Mouse (Mus musculus) forebrain, embryonic 14.5 days (tissue): ENCODE results near the gene Gm19345. TPM values are rescaled to one million over a fixed set of nuclear protein-coding genes. Genes with fewer than 3 reads are reported as not detected.

ENCODE experiments used
- ATAC-seq: fragments of 200-750 bp; cut with Nextera tagmentation; 2 replicates; pipeline ENCODE4 v1.8.0; 2017; ENCODE audit warnings: mild to moderate bottlenecking, moderate library complexity
- DNase-seq: peaks from one replicate; pipeline ENCODE4 v3.0.0-alpha.2; 2015; ENCODE audit warnings: low spot score
- H3K27ac ChIP-seq: fragments of 300-500 bp; sonication (generic); 2 replicates; pipeline ENCODE4 v1.5.1; 2014; ENCODE audit warnings: low read depth, mild to moderate bottlenecking, control low read depth, low read length, moderate library complexity
- H3K27me3 ChIP-seq: fragments of 300-500 bp; sonication (generic); replicated peaks from 2 replicates; pipeline ENCODE4 v1.6.1; 2014; ENCODE audit warnings: low read length, control low read depth, mixed read lengths; ENCODE audit not compliant: control insufficient read depth, insufficient read depth
- H3K36me3 ChIP-seq: fragments of 300-500 bp; sonication (generic); 2 replicates; pipeline ENCODE4 v1.6.1; 2014; ENCODE audit warnings: low read length, control low read depth; ENCODE audit not compliant: control insufficient read depth, insufficient read depth
- H3K4me1 ChIP-seq: fragments of 300-500 bp; sonication (generic); 2 replicates; pipeline ENCODE4 v1.6.1; 2014; ENCODE audit warnings: antibody characterized with exemption, low read length, control low read depth; ENCODE audit not compliant: control insufficient read depth, insufficient read depth
- H3K4me2 ChIP-seq: fragments of 300-500 bp; sonication (generic); 2 replicates; pipeline ENCODE4 v1.6.1; 2014; ENCODE audit warnings: mild to moderate bottlenecking, control low read depth, low read length
- H3K4me3 ChIP-seq: fragments of 300-500 bp; sonication (generic); 2 replicates; pipeline ENCODE4 v1.5.1; 2014; ENCODE audit warnings: low read depth, low read length, control low read depth
- H3K9ac ChIP-seq: fragments of 300-500 bp; sonication (generic); 2 replicates; pipeline ENCODE4 v1.6.1; 2014; ENCODE audit warnings: mild to moderate bottlenecking, low read length, control low read depth, moderate library complexity
- H3K9me3 ChIP-seq: fragments of 300-500 bp; sonication (generic); replicated peaks from 2 replicates; pipeline ENCODE4 v1.6.1; 2016; ENCODE audit warnings: low read length, control low read depth, mixed read lengths; ENCODE audit not compliant: control insufficient read depth
- WGBS: fragments of 180-500 bp; shearing (Covaris S2); extraction: QIAGEN DNeasy Blood & Tissue Kit; methylation state at CpG from one replicate; pipeline ENCODE4 v1.1.7; 2014; 5-methylcytosine and 5-hydroxymethylcytosine counted together
- polyA plus RNA-seq: library from polyadenylated mRNA; unstranded; fragments of >200 nt; fragmentation: Nextera tagmentation; extraction: Ambion mirVana; gene quantifications from 2 replicates; pipeline ENCODE4 v1.2.1, GENCODE M21; 2014

Gene Gm19345
- polyA plus RNA-seq, 1 experiment from 2014 or later = 5.6 TPM

DNA sequence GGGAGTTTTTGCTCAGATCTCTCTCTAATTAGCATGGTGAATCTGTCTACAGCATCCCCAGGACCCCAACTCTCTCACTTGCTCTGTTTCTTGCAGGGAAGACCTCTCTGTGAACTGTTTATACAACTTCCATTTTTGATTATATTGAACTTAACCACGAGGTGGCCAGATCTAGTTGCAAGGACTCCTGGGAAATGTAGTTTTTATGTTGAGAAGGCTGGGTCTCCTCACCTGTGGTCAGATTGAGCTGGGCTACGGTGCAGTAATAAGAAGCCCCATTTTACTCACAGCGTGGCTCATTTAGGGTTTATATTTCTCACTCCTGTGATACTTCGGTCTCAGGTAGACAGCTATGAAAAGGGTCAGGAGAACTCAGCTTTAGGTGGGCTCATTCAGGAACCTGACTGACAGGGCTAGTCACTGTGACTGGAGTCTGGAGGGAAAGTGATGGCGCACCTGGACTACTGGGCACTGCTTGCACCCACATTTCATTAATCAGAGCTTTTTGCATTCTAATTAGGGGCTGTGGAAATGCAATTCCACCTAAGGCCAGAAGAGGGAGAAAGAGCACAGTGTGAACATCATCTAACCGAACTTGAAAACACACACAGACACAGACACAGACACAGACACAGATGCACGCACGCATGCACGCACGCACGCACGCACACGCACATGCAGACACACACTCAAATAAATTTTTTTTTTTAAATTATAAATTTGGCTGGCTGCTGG is 24.3 kb downstream of the Gm19345 start:
- Histone ChIP-seq H3K4me1 (no peaks in the 10 kb centered on the region), H3K4me2 (no peak overlapping the region), H3K27me3 (no peaks in the 10 kb centered on the region), H3K9ac (no peak overlapping the region), H3K9me3 (no peaks in the 10 kb centered on the region), H3K27ac (no peak overlapping the region), H3K36me3 (no peaks in the 10 kb centered on the region), H3K4me3 (no peak overlapping the region)
- DNase-seq (peak; percentile 58), ATAC-seq (peak; percentile 44; the same call in 1 of the 2 replicates)
- WGBS = 52% methylated on average over 13 of the region's 13 CpGs

- H3K9me3 ChIP-seq = no peaks in the 10 kb centered on the region
- H3K4me2 ChIP-seq = no peak overlapping the region
- no peak overlapping the region for H3K9ac ChIP-seq
- H3K4me3 ChIP-seq = no peak overlapping the region
- no peaks in the 10 kb centered on the region for H3K36me3 ChIP-seq
- H3K27me3 ChIP-seq = no peaks in the 10 kb centered on the region
- H3K4me1 ChIP-seq = no peaks in the 10 kb centered on the region
- WGBS = 66% methylated on average over 14 of the region's 14 CpGs
- no peak overlapping the region for H3K27ac ChIP-seq
- ATAC-seq (peak; percentile 26; the same call in 1 of the 2 replicates), DNase-seq (no peak)
Measured at GRCm38 (mm10) chr7:19876781-19877425, 25.1 kb downstream of the Gm19345 start.

DNA sequence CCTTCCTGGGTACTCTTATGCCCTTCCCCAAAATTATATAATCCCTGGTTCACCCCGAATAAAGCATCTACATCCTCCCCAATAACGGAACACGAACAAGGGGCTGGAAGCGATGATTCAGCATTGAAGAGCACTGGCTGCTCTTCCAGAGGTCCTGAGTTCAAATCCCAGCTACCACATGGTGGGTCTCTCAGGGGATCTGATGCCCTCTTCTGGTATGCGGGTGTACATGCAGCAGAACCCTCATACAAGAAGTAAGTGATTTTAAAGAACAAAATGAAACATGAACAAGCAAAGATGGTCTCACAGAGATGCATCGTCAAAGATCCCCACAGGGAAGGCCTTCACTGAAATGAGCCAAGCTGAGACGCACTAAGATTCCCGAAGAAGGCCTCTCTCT is 29.0 kb downstream of the Gm19345 start:
- H3K4me1 ChIP-seq = no peaks in the 10 kb centered on the region
- H3K9ac ChIP-seq = no peak overlapping the region
- H3K36me3 ChIP-seq = no peaks in the 10 kb centered on the region
- no peaks in the 10 kb centered on the region for H3K27me3 ChIP-seq
- no peak overlapping the region for H3K27ac ChIP-seq
- H3K4me3 ChIP-seq = no peak overlapping the region
- 84% methylated on average over 8 of the region's 8 CpGs for WGBS
- H3K4me2 ChIP-seq = no peak overlapping the region
- H3K9me3 ChIP-seq = no peaks in the 10 kb centered on the region
- ATAC-seq = no peak
- no peak for DNase-seq

- Histone ChIP-seq H3K36me3 (no peaks in the 10 kb centered on the region), H3K4me2 (no peak within 1 kb of the TSS), H3K4me1 (no peaks in the 10 kb centered on the region), H3K9me3 (no peaks in the 10 kb centered on the region), H3K27ac (no peak within 1 kb of the TSS), H3K9ac (no peak within 1 kb of the TSS), H3K27me3 (no peaks in the 10 kb centered on the region), H3K4me3 (no peak within 1 kb of the TSS)
- no peak for DNase-seq
- no peak for ATAC-seq
- WGBS = 66% methylated on average over 7 of the region's 7 CpGs
Measured at GRCm38 (mm10) chr7:19887849-19888248, 36.0 kb downstream of the Gm19345 start, which contains the start of gene Ceacam19. TSS of gene Ceacam19 (minus strand) at chr7:19887965.

GRCm38 (mm10) chr7:19889881-19890280 is 38.1 kb downstream of the Gm19345 start:
- peak; percentile 19 for DNase-seq
- H3K4me1 ChIP-seq = no peaks in the 10 kb centered on the region
- H3K27me3 ChIP-seq = no peaks in the 10 kb centered on the region
- H3K9me3 ChIP-seq = no peaks in the 10 kb centered on the region
- H3K9ac ChIP-seq = no peak overlapping the region
- WGBS = 50% methylated on average over 8 of the region's 8 CpGs
- H3K4me3 ChIP-seq = no peak overlapping the region
- H3K27ac ChIP-seq = no peak overlapping the region
- H3K36me3 ChIP-seq = no peaks in the 10 kb centered on the region
- no peak overlapping the region for H3K4me2 ChIP-seq
- ATAC-seq = no peak

Other genes starting within 250 kb of the Gm19345 start
- 27.1 and 40.1 TPM in 2 replicates for gene Clasrp, start 247.5 kb upstream of the Gm19345 start, polyA plus RNA-seq
- 2.8 and 3.0 TPM in 2 replicates for gene Relb, start 222.6 kb upstream of the Gm19345 start, polyA plus RNA-seq
- 86.4 and 94.9 TPM in 2 replicates for gene Clptm1, start 187.0 kb upstream of the Gm19345 start, polyA plus RNA-seq
- gene Apoc2, start 174.1 kb upstream of the Gm19345 start, polyA plus RNA-seq = not detected in 2 replicates
- not detected in 2 replicates for gene Gm44805, start 170.6 kb upstream of the Gm19345 start, polyA plus RNA-seq
- gene Apoc4, start 170.5 kb upstream of the Gm19345 start, polyA plus RNA-seq = not detected in 2 replicates
- gene Apoc1, start 159.3 kb upstream of the Gm19345 start, polyA plus RNA-seq = 1.0 and 1.4 TPM in 2 replicates
- 261 and 304 TPM in 2 replicates for gene Apoe, start 152.8 kb upstream of the Gm19345 start, polyA plus RNA-seq
- 86.3 and 109 TPM in 2 replicates for gene Tomm40, start 136.6 kb upstream of the Gm19345 start, polyA plus RNA-seq
- gene Nectin2, start 101.5 kb upstream of the Gm19345 start, polyA plus RNA-seq = 33.0 and 39.7 TPM in 2 replicates
- 5.8 and 7.6 TPM in 2 replicates for gene Bcam, start 81.0 kb upstream of the Gm19345 start, polyA plus RNA-seq
- not detected in 2 replicates for gene Cblc, start 55.2 kb upstream of the Gm19345 start, polyA plus RNA-seq
- gene Bcl3, start 29.2 kb upstream of the Gm19345 start, polyA plus RNA-seq = 0.75 TPM in 1 of 2 replicates, not detected in the other
- not detected in 2 replicates for gene Ceacam16, start 9.3 kb downstream of the Gm19345 start, polyA plus RNA-seq
- not detected in 2 replicates for gene Ceacam19, start 36.0 kb downstream of the Gm19345 start, polyA plus RNA-seq
- gene Pvr, start 69.2 kb downstream of the Gm19345 start, polyA plus RNA-seq = 3.2 and 5.0 TPM in 2 replicates
- gene Igsf23, start 98.8 kb downstream of the Gm19345 start, polyA plus RNA-seq = not detected in 2 replicates
- not detected in 2 replicates for gene Ceacam20, start 113.4 kb downstream of the Gm19345 start, polyA plus RNA-seq
- gene Nlrp9b, start 139.5 kb downstream of the Gm19345 start, polyA plus RNA-seq = not detected in 2 replicates
- not detected in 2 replicates for gene Vmn1r91, start 247.7 kb downstream of the Gm19345 start, polyA plus RNA-seq